ENCODE assay signal across 11 mouse cellular contexts in the genomic region with DNA sequence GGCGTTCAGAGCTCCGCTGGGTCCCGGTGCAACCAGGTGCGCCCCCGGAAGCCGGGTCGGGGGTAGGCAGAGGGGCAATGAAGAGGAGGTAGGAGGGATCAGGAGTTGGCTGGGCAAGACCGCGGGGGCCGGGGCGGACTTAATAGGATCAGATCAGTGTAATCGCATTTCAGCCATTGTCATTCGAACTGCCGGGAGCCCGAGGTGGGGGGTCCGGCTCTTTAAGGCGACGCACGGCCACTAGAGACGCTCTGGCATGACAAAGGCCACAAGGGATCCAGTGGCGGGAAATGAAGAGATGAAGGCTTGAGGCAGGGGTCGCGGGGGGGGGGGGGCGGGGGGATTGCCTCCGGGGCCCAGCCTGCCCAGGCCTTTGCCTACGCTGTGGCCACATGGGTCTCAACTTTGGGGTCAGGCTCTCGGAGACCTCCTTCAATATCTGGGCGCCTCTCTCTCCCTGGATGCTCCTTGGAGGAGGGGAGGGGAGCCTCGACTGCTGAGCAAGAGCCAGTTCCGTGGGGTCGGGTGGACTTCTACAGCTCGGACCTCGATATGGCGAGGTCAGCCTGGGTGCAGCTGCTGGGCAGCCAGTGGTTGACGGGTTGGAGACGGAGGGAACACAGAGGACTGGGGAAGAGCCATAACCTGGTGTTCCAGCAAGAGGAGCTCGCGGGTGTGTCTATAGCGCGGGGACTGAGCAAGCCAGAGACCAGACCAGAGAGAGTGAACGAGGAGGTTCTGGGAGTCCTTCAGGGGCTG. TPM values are rescaled to one million over a fixed set of nuclear protein-coding genes. Genes with fewer than 3 reads are reported as not detected.
DNase-seq lines count a peak whose midpoint lies in the region; ATAC-seq and TF ChIP-seq lines count a peak whose summit lies in the region.
"Had no signal": no experiment of that assay in that cellular context is flagged by ENCODE, and none has a peak within 500 bp of the region (broad histone marks: within the 10 kb centered on the region; RNA-seq: fewer than 3 reads in every experiment).

No protein-coding gene starts in this region.

- H3K27ac ChIP-seq in heart, embryonic 11.5 days (ENCODE audit: low read depth, low read length) = no peak overlapping the region
- H3K27ac ChIP-seq in hindbrain, postnatal 0 days = no peak overlapping the region
- H3K27ac ChIP-seq in midbrain, embryonic 16.5 days (ENCODE audit: low read length) = no peak overlapping the region

- WGBS in heart, embryonic 11.5 days (ENCODE audit: insufficient replicate concordance) = under 1% methylated on average over 40 of the region's 41 CpGs
- 3% methylated on average over 38 of the region's 41 CpGs for WGBS in hindbrain, postnatal 0 days
- 1% methylated on average over 40 of the region's 41 CpGs for WGBS in midbrain, embryonic 16.5 days

- H3K4me2 ChIP-seq in heart, embryonic 11.5 days = peak overlapping the region; percentile 63
- peak overlapping the region; percentile 45 for H3K4me2 ChIP-seq in hindbrain, postnatal 0 days (ENCODE audit: low read depth, low read length)
- peak overlapping the region; percentile 43 for H3K4me2 ChIP-seq in midbrain, embryonic 16.5 days (ENCODE audit: low read length)

- peak overlapping the region; percentile 37 for H3K4me3 ChIP-seq in heart, embryonic 11.5 days (ENCODE audit: low read depth, low read length)
- H3K4me3 ChIP-seq in hindbrain, postnatal 0 days (ENCODE audit: low read length) = peak overlapping the region; percentile 21
- peak overlapping the region; percentile 14 for H3K4me3 ChIP-seq in midbrain, embryonic 16.5 days (ENCODE audit: low read depth, low read length)

- no peaks in the 10 kb centered on the region for H3K36me3 ChIP-seq in heart, embryonic 11.5 days (ENCODE audit: control insufficient read depth, insufficient read depth, low read length)
- no peaks in the 10 kb centered on the region for H3K36me3 ChIP-seq in hindbrain, postnatal 0 days (ENCODE audit: insufficient read depth, low read length)
- no peaks in the 10 kb centered on the region for H3K36me3 ChIP-seq in midbrain, embryonic 16.5 days (ENCODE audit: control insufficient read depth, insufficient read depth, low read length)

- H3K27me3 ChIP-seq in heart, embryonic 11.5 days (ENCODE audit: control insufficient read depth, insufficient read depth, low read length) = peaks cover 99% of the 10 kb centered on the region
- peaks cover 55% of the 10 kb centered on the region for H3K27me3 ChIP-seq in hindbrain, postnatal 0 days (ENCODE audit: insufficient read depth, low read length)
- peaks cover 82% of the 10 kb centered on the region for H3K27me3 ChIP-seq in midbrain, embryonic 16.5 days (ENCODE audit: control insufficient read depth, insufficient read depth, low read depth, low read length)

- 0 out of 2 replicates have a peak, but pooled peaks cover 3% of the 10 kb centered on the region for H3K9me3 ChIP-seq in heart, embryonic 11.5 days (replicated peaks; ENCODE audit: control insufficient read depth, low read length)
- H3K9me3 ChIP-seq in hindbrain, postnatal 0 days (ENCODE audit: low read length) = no peaks in the 10 kb centered on the region
- no peaks in the 10 kb centered on the region for H3K9me3 ChIP-seq in midbrain, embryonic 16.5 days (replicated peaks; ENCODE audit: control insufficient read depth, low read length, poor library complexity, severe bottlenecking)

- no peak for ATAC-seq in heart, embryonic 11.5 days (replicated peaks; ENCODE audit: insufficient number of reproducible peaks, low FRiP score, low TSS enrichment)
- no peak for ATAC-seq in hindbrain, postnatal 0 days
- ATAC-seq in midbrain, embryonic 16.5 days = no peak

- TF ChIP-seq CTCF in hindbrain, postnatal 0 days (IDR thresholded peaks at IDR 0.05; ENCODE audit: low read depth) = no peak

- intact Hi-C loops in gastrocnemius, postnatal 36 days (cut with DNase I) = no loop called here

- DNase-seq in heart, adult 18-20 months = no peak
- DNase-seq in R1 (ENCODE audit: low read depth, low spot score) = peak; percentile 70
- DNase-seq in hindbrain, postnatal 0 days (ENCODE audit: low spot score) = no peak
- no peak for DNase-seq in gastrocnemius, postnatal 36 days
- DNase-seq in left cerebral cortex, adult 11 months (ENCODE audit: low spot score) = no peak
- no peak for DNase-seq in urinary bladder, adult 2 months (ENCODE audit: low spot score)
- DNase-seq: adrenal gland, postnatal 25 days; B cell, adult 2 months; kidney, adult 9 months had no signal

- peaks cover 21% of the 10 kb centered on the region for H3K4me1 ChIP-seq in heart, embryonic 11.5 days (ENCODE audit: control insufficient read depth, insufficient read depth, low read length)
- peaks cover 10% of the 10 kb centered on the region; the same call in 1 of the 2 replicates for H3K4me1 ChIP-seq in hindbrain, postnatal 0 days (ENCODE audit: insufficient read depth, low read length)
- H3K4me1 ChIP-seq in midbrain, embryonic 16.5 days (ENCODE audit: control insufficient read depth, insufficient read depth, low read length) = peaks cover 15% of the 10 kb centered on the region

- H3K9ac ChIP-seq in heart, embryonic 11.5 days (ENCODE audit: low read depth, low read length) = no peak overlapping the region
- no peak overlapping the region for H3K9ac ChIP-seq in hindbrain, postnatal 0 days (replicated peaks; ENCODE audit: low read length)
- 0 out of 2 replicates have a peak overlapping the region, but pooled peaks have one; percentile 25 for H3K9ac ChIP-seq in midbrain, embryonic 16.5 days (ENCODE audit: low read depth, low read length)

RNA-seq across cellular contexts. Expression of a gene that starts 7.9 kb away (rescaled TPM):
- polyA plus RNA-seq in heart, embryonic 11.5 days (2014; fragmentation: Nextera tagmentation; extraction: Ambion mirVana) = 0.17 and 0.39 TPM in 2 replicates
- total RNA-seq in heart, adult 18-20 months (2021) = not detected
- 22.1 and 27.7 TPM in 2 replicates for total RNA-seq in hindbrain, postnatal 0 days (2014; rRNA removed)
- 25.6 and 26.9 TPM in 2 replicates for polyA plus RNA-seq in hindbrain, postnatal 0 days (2015; fragmentation: Nextera tagmentation; extraction: Ambion mirVana)
- polyA plus RNA-seq in midbrain, embryonic 16.5 days (2015; fragmentation: Nextera tagmentation; extraction: Ambion mirVana) = 29.7 and 62.2 TPM in 2 replicates
- under 1 TPM; 0.20 to 0.35 TPM for total RNA-seq in gastrocnemius, postnatal 36 days (2021)
- not detected in 2 replicates for polyA plus RNA-seq in urinary bladder, adult 2 months (2012; rRNA removed)
- total RNA-seq: adrenal gland, postnatal 25 days had no signal

Comparison
In these comparisons a context has a peak if more than half of its experiments do, and no peak if none do; other contexts are left out.
1. RNA of a gene that starts 7.9 kb away (polyA plus RNA-seq): 29.7 to 62.2 TPM in midbrain, embryonic 16.5 days and 25.6 to 26.9 TPM in hindbrain, postnatal 0 days; 0.17 to 0.39 TPM in heart, embryonic 11.5 days and not detected in urinary bladder, adult 2 months; every median in the first group is over 10 times any median in the second.
2. Peak in every context shown above with its lines, with median percentiles within 50 percentile points of each other: H3K4me2 ChIP-seq and H3K4me3 ChIP-seq.